Mouse (Mus musculus) CD4-positive helper T cell, adult 2 months (primary cell): ENCODE measurements around the gene Fktn.
"Not testable (repeated sequence)": the region's sequence is repeated elsewhere in the genome, so short reads cannot be mapped to it uniquely, and the experiment has no call there.

Source experiments
- DNase-seq: peaks from one replicate; pipeline ENCODE4 v3.0.0-alpha.2; 2012; ENCODE audit warnings: low read depth, missing footprints, low spot score

Gene Fktn

DNA sequence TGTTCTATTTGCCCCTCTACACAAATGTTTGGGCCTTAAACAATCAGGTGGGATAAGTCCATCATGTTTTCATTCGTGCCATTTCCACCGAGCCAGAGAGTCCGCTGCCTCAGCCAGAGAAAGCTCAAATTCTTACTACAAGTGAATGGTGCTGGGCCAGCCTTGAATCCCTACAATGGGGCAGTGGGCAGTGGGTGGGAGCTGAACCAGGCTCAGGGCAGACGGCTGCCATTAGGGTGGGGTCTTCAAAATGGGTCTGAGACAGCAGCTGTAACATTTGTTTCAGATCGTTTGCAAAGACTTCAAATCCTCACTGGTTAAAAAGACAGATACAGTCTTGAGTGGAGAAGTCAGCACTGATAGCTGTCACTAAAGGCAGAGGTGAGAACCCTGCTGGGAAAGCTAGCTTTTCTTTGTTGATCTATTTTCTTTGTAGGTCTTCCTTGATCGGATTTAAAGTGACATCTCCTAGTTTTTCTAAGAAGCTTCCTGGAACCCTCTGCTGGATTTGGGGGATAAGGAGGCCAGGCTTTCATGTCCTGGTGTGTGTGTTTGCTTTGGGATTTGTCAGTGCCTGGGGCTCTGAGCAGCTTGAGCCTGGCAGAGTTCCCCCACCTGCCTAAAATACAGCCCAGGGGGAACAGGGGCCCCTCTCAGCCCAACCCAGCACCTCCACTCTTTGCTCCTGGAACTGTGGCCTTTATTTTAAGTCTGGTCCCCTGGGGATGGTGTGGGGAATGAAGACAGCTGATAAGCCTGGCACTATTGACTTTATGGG is 57.3 kb downstream of the Fktn start:
- DNase-seq, result no peak

DNA sequence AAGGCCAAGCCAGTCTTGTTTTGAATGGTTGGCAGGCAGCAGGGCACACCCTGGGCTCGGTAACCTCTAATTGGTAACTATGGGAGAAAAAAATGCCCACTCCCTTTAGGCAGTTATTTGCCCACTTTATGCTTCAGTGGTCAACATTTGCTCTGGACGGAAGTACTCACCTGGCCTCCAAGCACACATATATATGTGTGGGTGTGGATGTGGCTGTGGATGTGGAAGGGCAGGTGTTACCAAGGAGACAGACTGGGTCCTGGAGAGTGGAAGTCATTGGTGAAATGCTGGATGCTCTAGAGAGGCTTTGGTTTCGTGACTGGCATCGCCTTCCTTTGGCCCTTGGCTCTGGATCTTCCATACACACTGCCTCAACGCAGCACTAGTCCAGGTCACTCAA is 58.2 kb downstream of the Fktn start:
- DNase-seq, result no peak

DNA sequence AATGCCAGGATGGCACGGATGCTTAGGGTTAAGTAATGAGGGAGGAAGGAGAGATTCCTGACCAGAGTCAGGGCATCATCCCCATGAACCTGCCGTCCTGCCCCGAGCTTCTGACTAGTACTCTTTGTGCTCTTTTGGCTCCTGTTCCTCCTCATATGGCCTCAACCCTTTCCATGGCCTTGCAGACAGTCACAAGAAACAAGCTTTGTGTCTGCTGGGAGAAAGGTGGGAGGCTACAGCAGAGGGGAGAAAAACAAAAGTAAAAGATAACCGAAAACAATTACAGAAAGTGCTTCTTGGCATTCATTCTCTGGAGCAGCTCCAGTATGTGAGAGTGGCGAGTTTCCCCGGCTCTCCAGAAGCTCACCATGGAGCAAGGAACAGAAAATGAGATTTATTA is 60.1 kb downstream of the Fktn start:
- no peak for DNase-seq

DNA sequence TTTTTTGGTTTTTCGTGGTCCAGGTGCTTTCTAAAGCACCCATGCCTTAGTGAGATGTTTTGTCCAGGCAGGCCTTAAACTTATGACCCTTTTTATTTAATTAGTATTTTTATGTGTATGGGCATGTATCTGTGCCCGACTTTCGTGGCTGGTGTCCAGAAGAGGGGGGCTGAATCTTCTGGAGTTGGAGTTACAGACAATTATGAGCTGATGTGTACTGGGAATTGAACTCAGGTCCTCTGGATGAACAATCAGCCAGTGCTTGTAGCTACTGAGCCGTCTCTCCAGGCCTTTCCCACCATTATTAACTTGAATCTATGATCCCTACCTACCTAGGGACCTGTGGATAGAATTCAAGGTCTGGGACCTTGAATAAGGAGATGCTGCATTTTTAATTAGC is 67.6 kb downstream of the Fktn start:
- DNase-seq, result no peak

DNA sequence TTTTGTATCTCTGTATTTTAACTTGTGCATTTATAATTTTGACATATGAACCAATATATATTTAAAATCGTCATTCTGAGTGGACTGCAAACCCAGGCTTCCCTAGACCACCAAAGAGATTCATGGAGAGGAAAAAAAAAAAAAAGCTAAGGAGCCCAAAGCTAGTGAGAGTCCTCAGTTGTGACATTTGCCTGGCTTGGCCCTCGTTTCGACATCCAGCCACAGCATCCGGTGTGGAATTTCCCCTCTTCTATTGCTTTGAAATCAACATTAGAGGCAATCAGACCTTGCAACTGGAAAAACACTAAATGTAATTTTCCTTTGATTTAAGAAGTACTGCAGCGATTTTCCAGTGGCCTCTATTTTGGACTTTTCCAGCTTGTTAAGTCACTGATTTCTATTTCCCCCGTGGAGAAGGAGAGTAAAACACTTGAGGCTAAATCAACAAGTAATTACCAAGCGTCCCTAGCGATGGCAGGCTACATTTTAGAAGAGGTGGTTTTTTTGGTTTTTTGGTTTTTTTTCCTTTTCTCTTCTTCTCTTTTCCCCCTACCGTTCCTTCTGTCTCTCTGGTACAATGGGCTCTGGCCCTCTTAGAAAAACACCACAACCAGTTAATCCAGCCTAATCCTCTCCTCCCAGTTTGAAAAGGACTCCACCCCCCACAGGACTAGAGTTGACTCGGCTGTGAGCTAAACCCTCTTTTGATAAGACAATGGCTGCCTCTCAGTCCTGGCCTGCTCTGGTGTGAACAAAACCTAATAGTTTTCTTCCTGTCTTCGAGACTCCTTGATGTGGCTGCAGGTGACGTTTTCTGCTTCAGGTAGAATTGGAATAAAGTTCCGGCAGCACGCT is 68.6 kb downstream of the Fktn start:
- DNase-seq, result peak; percentile 55

DNA sequence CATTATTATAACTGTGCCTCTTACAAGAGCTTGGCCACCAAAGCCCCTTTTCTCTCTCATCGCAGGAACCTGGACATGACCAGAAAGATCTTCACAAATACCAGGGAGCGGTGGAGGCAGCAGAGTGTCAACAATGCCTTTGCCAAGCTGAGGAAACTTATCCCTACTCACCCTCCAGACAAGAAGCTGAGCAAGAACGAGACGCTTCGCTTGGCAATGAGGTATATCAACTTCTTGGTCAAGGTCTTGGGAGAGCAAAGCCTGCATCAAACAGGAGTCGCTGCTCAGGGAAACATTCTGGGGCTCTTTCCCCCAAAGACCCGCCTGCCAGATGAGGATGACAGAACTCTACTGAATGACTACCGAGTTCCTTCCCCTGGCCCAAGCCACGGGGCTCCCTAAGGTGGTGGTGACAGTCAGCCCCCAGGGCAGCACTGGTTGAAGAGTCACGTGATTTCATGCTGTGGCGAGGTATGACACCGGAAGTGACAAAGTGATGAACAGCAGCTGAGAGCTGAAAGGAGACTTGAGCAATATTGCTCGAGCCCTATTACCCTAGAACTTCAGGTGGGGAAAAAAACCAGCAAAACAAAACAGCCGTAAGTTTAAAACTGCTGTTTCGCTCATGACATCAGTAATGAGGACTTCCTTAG is 72.1 kb downstream of the Fktn start:
- peak; percentile 18 for DNase-seq

DNA sequence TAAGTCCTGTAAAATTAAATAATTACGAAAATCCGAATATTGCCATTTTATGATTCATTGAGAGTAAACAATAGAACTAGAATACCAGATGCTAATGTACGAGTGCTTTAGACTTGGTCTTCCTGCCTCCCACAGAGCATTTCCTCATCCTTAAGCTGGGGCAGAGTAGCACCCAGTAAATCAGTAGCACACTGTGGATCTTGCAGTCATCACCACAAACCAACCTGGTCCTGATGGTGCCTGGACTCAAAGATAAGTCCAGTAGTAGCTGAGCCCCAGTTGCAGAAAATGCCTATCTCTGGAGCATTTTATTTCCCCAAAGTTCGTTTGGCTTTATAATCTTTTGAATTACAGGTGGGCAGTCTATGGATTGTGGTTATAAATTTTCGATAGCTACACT is 73.1 kb downstream of the Fktn start:
- DNase-seq, result no peak

DNA sequence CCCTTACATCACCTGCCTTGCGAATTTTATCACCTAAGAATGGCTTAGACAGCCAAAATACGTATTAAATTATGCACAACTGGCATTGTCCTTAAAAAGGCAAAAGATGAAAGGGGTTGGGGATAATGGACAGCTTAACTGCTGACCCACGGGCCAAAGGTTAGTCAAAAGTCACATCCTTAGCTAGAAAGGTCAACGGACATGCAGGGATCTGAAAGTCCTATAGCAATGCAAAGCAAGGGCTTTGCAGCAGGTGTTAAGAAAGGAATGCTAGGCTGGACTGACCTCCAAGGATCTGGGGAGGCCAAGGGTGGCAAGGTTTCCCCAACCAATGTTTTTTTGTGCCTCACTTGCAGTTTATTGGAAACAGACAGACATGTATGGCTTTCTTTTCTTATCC is 75.5 kb downstream of the Fktn start:
- DNase-seq, result no peak

DNA sequence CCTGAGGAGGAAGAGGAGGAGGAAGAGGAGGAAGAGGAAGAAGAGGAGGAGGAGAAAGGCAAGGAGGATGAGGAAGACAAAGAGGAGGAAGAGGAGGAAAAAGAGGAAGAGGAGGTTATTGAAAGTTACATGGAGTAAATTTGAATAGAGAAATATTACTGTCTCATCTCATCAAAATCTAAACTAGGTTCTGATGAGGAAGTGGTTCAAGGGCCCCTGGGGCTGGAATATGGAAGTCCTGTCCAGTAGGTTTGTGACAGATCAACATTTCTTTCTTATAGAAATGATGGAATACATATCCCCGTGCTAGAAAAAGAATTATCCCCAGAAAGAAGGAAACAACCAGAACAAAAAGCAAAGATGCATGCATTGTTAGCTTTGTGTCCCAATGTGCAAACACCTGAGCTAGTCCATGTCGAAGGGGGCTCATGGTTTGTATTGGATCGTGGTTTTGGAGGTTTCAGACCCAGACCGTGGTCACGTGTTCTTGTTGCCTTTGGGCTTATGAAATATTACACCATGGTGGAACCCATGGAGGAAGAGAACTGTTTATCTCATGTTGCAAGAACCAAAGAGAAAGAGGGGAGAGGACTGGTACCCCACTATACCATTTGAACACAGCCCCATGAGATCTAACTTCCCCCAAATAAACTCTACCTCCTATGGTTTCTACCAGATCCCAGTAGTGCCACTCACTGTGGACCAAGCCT is 80.6 kb downstream of the Fktn start:
- no peak for DNase-seq

DNA sequence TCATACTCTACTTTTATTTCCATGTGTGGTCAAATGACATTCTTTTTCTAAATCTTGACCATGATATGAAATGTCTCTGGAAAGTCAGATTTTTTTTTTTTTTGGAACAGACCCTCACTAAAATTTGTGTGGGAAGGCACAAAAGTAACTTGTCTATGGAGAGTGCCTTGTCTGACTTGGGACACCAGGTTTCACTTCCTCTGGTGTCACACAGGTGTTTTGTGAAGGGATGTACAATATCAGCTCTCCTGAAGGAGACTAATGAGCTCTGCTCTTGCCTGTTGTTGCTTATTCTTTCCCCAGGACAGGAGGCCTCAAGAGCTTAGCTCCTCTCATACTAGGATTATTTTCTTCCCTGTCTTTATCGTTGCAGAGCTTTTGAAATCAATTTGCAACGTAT is 81.3 kb downstream of the Fktn start:
- DNase-seq, result no peak

DNA sequence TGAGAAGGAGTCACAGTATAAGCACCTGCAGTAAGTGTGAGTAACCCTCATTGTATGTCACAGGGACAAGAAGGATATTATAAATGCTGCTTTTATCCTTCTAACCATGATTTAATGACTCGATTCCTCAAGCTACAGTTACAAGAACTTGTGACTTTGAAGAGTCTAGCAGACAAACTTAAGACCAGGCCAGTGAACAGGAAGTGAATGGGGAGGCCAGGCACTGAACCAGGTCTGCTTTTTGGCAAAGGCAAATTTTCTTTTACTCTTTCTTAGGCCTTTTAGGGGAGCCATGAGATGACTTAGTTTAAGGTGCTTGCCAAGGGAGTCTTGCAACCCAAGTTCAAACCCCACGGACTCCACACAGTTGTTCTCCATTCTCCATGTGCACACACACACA is 81.9 kb downstream of the Fktn start:
- DNase-seq, result no peak

DNA sequence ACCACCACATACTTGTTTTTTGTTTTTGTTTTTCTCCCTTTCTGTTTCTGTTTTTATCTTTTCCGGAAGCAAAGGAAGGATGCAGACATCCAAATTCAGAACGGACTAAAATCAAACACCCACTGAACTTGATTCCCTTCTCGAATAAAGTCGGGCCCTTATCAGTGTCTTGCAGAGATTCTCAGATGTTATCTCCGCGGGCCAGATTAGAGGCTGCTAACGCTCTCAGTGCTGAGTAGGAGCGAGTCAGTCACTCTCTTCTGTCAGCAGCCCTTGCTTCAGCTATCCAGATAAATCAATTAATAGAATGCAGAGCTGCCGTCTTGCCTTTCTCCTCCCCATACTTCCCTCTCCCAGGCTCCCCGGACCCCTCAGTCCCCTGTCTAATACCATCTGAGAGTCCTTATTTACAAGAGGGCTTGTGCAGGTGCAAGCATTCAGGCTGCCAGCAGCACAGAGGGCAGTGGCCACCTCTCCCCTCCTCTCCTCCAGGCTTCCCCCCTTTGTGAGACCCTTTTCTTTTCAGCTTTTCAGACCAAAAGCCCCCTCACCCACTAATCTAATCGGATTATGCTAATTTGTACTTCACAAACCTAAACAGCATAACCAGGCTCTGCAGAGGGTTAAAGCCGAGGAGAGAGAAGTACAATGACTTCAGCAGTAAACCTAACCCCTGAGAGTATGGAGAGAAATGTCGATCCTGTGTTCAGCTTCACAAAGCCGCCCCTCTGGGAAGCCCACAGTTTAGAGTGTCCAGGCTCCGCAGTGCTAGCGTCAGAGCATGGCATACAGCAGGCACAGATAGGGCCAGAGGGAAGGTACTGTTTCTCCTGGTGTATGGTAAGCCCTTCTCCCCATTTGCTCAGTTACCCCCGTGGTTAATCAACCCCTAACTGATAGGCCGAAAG is 83.3 kb downstream of the Fktn start:
- no peak for DNase-seq

DNA sequence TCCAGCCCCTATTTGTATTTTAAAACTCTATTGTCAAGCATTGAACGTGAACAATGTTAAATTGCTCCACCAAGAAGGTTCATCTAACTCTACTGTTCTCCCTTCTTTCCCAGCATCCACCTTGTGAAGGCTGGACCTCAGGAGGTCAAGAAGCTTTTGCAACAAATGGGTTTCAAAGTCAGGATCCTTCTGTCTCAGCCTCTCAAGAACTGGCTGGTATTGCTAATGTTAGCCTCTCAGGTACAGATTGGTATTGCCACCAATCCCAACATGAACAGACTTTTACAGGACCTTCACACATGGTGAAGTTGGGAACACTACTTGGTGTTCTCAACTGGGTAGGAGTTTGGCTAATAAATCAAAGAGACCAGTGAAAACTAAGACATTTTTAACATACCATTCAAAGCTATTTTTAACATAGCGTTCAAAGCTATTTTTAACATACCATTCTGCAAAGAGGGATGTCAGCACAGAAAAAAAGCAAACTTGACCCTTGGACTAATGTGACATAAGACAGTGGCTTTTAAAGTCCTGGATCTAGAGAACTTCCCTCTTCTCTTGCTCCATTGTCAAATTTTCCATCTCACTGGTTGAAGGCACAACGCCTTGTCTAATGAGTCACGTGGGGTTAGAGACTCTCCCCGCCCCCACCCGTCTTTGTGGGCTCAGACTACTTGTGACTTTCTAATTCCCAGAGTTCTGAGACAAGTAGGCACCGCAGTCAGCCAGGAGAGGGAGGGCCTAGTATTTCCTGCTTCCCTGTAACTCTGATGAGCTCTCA is 85.3 kb downstream of the Fktn start:
- no peak for DNase-seq

DNA sequence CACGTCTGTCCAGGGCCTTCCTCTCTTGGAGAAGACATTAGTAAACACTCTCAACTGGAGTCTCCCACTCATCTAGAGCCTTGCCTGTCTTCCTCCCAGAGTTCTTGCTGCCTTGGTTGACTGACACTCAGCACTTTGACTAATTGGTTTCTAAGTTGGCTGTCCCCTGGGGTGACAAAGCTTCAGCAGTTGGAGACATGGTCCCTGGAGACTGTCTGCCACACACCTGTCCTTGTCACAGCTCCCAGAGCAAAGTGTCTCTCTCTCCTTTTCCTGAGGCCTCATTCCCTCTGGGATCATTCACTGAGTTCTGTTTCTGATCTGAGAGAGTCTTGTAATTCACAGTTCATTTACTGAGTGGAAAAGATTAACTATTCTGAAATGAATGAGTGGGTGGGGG is 86.0 kb downstream of the Fktn start:
- no peak for DNase-seq

DNA sequence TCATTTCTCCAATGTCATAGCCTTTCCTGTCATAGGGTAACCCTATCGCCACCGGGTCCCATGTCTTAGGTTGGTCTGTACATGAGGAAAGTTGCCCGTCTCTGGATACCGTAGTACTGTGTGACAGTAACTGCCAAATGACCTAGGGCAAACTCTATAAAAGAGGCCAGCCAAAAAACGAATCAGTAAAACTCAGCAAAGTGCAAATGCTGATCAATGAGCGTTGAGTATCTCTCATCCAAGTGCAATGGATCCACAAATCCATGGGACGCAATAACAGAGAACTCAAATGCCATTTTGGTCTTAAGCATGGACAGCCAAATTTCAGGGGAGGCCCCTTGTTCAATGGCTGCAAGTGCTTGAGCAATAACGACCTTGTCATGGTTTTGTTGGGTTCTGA is 89.9 kb downstream of the Fktn start:
- DNase-seq, result not testable (repeated sequence)

DNA sequence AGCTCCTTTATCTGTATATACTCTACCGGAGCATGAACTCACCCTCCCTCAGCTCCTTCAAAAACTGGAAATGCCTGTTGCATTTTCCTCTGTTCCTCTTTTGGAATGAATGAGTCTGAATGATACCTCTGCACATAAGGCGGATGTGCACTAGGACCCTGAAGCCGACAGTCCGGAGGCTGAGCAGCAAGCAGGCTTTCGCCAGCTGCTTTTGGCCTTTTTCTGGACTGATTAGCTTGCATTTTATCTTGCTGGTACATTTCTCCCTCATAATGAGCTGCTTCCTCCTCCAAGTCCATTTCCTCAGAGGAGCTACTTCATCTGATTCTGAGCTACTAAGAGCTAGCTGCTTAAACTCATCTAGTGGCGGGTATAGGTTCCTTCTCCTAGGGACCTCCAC is 92.6 kb downstream of the Fktn start:
- not testable (repeated sequence) for DNase-seq

DNA sequence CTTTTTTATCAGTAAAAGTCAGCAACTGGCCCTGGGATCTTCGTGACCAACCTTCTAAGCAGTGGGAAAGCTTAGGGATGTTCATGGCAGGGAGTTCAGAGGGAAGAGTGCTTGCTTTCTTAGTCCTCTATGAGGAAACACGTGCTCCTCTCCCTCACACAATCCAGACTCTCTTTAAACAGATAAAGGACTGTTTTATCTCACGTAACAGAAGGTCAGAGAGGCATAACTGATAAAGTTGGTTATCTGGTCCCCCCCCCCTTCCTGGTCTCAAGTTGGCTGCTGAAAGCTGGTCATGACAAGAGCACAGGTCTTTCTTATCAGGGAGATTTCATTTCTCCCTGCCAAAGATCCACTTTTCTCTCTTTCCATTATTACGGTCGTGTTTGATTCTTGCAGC is 104.5 kb downstream of the Fktn start:
- no peak for DNase-seq

DNA sequence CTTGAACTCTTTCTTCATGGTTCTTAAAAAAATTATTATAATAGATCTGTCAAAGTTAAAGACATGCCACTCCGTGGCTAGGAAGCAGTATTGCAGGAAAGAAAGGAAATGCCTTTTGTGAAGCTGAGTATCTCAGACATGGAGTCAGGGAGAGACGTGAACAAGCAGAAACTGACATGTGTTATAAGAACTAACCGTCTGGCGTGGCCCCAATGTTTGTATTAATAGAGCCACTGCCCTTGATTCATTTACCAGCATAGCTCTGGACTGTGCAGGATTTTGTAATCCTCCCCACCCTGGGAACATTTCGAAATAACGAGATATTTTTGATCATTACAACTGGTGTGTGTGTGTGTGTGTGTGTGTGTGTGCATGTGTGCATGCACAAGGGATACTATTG is 109.9 kb downstream of the Fktn start:
- DNase-seq, result no peak

DNA sequence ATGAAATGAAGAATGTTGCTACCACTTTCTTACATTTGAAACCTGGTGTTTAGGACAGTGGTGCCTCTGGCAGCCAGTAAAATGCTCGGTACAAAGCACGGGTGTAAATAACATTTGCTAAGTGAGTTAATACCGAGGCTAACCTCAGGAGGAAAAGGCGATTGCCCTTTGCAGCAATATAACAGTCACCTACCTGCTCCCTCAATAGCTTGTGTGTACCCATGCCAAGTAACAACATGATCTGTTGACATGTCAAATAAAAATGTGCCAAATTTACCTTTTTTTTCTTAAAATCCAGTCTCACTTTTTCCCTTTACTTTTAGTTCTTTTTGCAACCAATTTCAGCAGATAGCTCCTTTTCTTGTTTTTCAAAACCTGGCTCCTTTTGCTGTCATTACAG is 111.0 kb downstream of the Fktn start:
- no peak for DNase-seq
